Mouse (Mus musculus) heart, adult 2 months (tissue): ENCODE data around the gene Slc1a5.

Experiments used
- CTCF ChIP-seq: fragments of 200-600 bp; IDR thresholded peaks from 2 replicates; pipeline ENCODE4 v1.8.1; 2022; ENCODE audit warnings: antibody characterized with exemption, mild to moderate bottlenecking, moderate library complexity
- POLR2A ChIP-seq: fragments of 200-500 bp; IDR thresholded peaks from 2 replicates; pipeline ENCODE4 v1.6.1; 2011; ENCODE audit warnings: mild to moderate bottlenecking, low read depth, low read length, control low read depth; ENCODE audit not compliant: insufficient read depth

DNA sequence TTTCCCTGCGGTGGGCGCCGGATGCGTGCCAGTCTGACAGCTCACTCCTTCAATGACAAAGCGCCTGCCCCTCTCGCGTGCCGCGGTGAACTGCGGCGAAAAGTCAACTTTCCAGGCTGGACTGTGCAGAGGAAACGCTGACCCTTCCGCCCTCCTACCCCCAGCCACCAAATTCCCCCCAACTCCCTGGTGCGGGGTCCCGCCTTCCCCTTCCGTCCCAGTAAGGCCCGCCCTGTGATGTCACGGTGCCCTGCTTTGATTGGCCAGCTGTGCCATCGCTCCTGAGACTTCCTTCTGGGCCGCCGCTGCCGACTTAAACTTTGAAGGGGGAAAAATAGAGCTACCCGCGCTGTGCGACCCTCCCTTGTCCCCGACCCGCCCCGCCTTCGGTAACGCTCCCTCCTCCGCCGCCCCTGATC is 61.5 kb downstream of the Slc1a5 start, which contains the start of gene Prkd2:
- TF ChIP-seq CTCF = no peak
- TF ChIP-seq POLR2A = peak; percentile 80; the same call in 1 of the 2 replicates
